Mouse (Mus musculus): ENCODE measurements at regions not wholly inside any gene's neighbourhood (a gene's known extent, or its start where the extent isn't known, plus 50 kb on each side); places are given as distances from the start of the nearest gene placed in this dataset.

- WGBS, result 51% methylated on average over 1 of the region's 1 CpGs
- H3K9ac ChIP-seq (ENCODE audit: low read depth, low read length), result no peak overlapping the region
- H3K36me3 ChIP-seq (ENCODE audit: control insufficient read depth, insufficient read depth, low read length), result no peaks in the 10 kb centered on the region
- no peak overlapping the region for H3K27ac ChIP-seq (ENCODE audit: low read length)
- no peaks in the 10 kb centered on the region for H3K27me3 ChIP-seq (replicated peaks; ENCODE audit: control insufficient read depth, insufficient read depth, low read length)
- ATAC-seq, result no peak
- H3K9me3 ChIP-seq (ENCODE audit: control insufficient read depth, low read length), result no peaks in the 10 kb centered on the region
- no peak overlapping the region for H3K4me2 ChIP-seq (ENCODE audit: low read depth, low read length)
- H3K4me1 ChIP-seq (ENCODE audit: control insufficient read depth, insufficient read depth, low read length), result no peaks in the 10 kb centered on the region
- H3K4me3 ChIP-seq (ENCODE audit: low read length), result no peak overlapping the region
Measured at GRCm38 (mm10) chr1:168506326-168506725, 74.3 kb upstream of the Pbx1 start.

GRCm38 (mm10) chr1:168504773-168505172 is 72.7 kb upstream of the Pbx1 start:
- 74% methylated on average over 9 of the region's 9 CpGs for WGBS

DNA sequence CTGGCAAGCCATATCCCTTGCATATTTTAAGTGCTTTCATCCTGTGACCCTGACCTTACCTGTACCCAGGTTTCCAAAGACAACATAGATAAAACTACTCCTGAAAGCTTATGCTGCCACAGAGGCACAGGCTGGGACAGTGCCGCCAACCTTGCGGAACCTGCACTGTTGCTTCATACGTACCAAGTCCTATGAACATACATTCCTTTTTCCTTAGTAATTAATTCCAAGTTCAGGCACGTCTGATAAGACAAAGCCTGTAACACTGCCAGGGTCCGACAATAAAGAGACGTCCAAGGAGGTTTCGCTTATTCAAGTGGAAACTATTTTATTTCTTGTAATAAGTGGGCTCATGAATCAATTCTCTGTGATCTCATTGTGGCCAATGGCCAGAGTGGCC is 70.2 kb upstream of the Pbx1 start:
- WGBS, result 41% methylated on average over 7 of the region's 7 CpGs

More at GRCm38 (mm10) chr1:168504773-168505172, 72.7 kb upstream of the Pbx1 start:
- Histone ChIP-seq H3K27ac (ENCODE audit: low read length) (no peak overlapping the region), H3K9me3 (ENCODE audit: control insufficient read depth, low read length) (no peaks in the 10 kb centered on the region), H3K4me2 (ENCODE audit: low read depth, low read length) (no peak overlapping the region), H3K27me3 (replicated peaks; ENCODE audit: control insufficient read depth, insufficient read depth, low read length) (no peaks in the 10 kb centered on the region), H3K9ac (ENCODE audit: low read depth, low read length) (no peak overlapping the region), H3K36me3 (ENCODE audit: control insufficient read depth, insufficient read depth, low read length) (no peaks in the 10 kb centered on the region), H3K4me1 (ENCODE audit: control insufficient read depth, insufficient read depth, low read length) (no peaks in the 10 kb centered on the region), H3K4me3 (ENCODE audit: low read length) (no peak overlapping the region)
- ATAC-seq, result no peak

DNA sequence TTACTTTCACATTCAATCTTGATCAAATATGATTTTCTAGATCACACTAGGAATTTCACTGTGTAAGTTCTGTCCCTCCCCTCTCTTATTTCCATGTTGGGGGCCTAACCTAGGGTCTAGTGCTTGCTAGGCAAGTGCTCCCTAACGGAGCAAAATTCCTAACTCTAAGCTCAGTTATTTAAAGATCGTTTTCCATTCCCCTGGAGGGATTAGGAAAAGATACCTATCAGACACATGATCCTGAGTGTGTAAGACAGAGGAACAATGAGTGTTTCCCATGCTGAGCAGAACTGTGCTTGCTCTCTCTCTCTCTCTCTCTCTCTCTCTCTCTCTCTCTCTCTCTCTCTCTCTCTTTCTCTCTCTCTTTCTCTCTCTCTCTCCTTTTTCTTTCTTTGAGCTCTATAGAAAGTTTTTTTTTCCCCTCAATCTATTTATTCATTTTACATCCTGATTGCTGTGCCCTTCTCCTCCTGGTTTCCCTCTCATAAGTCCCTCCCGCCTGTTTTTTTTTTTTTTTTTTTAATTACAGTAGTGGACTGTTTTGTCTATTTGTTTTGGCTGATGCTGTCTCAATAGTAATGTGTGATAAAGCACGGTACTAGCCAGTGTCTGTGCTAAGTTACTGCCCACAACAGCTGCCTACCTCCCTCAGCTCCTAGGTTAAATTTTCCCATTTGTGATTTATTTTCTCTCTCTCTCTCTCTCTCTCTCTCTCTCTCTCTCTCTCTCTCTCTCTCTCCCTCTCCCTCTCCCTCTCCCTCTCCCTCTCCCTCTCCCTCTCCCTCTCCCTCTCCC is 69.5 kb upstream of the Pbx1 start:
- H3K27ac ChIP-seq (ENCODE audit: low read length), result no peak overlapping the region
- no peak overlapping the region for H3K4me3 ChIP-seq (ENCODE audit: low read length)
- H3K27me3 ChIP-seq (replicated peaks; ENCODE audit: control insufficient read depth, insufficient read depth, low read length), result no peaks in the 10 kb centered on the region
- no peak overlapping the region for H3K9ac ChIP-seq (ENCODE audit: low read depth, low read length)
- no peaks in the 10 kb centered on the region for H3K4me1 ChIP-seq (ENCODE audit: control insufficient read depth, insufficient read depth, low read length)
- H3K9me3 ChIP-seq (ENCODE audit: control insufficient read depth, low read length), result no peaks in the 10 kb centered on the region
- WGBS, result 49% methylated on average over 4 of the region's 4 CpGs
- ATAC-seq, result no peak
- H3K36me3 ChIP-seq (ENCODE audit: control insufficient read depth, insufficient read depth, low read length), result no peaks in the 10 kb centered on the region
- H3K4me2 ChIP-seq (ENCODE audit: low read depth, low read length), result no peak overlapping the region

More for the DNA sequence above, 70.2 kb upstream of the Pbx1 start:
- H3K9ac ChIP-seq (ENCODE audit: low read depth, low read length), result no peak overlapping the region
- H3K9me3 ChIP-seq (ENCODE audit: control insufficient read depth, low read length), result no peaks in the 10 kb centered on the region
- H3K27me3 ChIP-seq (replicated peaks; ENCODE audit: control insufficient read depth, insufficient read depth, low read length), result no peaks in the 10 kb centered on the region
- no peak overlapping the region for H3K27ac ChIP-seq (ENCODE audit: low read length)
- peak; percentile 92 for ATAC-seq
- no peaks in the 10 kb centered on the region for H3K4me1 ChIP-seq (ENCODE audit: control insufficient read depth, insufficient read depth, low read length)
- H3K36me3 ChIP-seq (ENCODE audit: control insufficient read depth, insufficient read depth, low read length), result no peaks in the 10 kb centered on the region
- no peak overlapping the region for H3K4me2 ChIP-seq (ENCODE audit: low read depth, low read length)
- no peak overlapping the region for H3K4me3 ChIP-seq (ENCODE audit: low read length)

GRCm38 (mm10) chr1:168497801-168498200 is 65.7 kb upstream of the Pbx1 start:
- ATAC-seq, result peak; percentile 81
- Histone ChIP-seq H3K36me3 (ENCODE audit: control insufficient read depth, insufficient read depth, low read length) (no peaks in the 10 kb centered on the region), H3K4me1 (ENCODE audit: control insufficient read depth, insufficient read depth, low read length) (no peaks in the 10 kb centered on the region), H3K9me3 (ENCODE audit: control insufficient read depth, low read length) (no peaks in the 10 kb centered on the region), H3K27me3 (replicated peaks; ENCODE audit: control insufficient read depth, insufficient read depth, low read length) (no peaks in the 10 kb centered on the region), H3K4me2 (ENCODE audit: low read depth, low read length) (no peak overlapping the region), H3K9ac (ENCODE audit: low read depth, low read length) (no peak overlapping the region), H3K27ac (ENCODE audit: low read length) (no peak overlapping the region), H3K4me3 (ENCODE audit: low read length) (no peak overlapping the region)
- 53% methylated on average over 4 of the region's 4 CpGs for WGBS

DNA sequence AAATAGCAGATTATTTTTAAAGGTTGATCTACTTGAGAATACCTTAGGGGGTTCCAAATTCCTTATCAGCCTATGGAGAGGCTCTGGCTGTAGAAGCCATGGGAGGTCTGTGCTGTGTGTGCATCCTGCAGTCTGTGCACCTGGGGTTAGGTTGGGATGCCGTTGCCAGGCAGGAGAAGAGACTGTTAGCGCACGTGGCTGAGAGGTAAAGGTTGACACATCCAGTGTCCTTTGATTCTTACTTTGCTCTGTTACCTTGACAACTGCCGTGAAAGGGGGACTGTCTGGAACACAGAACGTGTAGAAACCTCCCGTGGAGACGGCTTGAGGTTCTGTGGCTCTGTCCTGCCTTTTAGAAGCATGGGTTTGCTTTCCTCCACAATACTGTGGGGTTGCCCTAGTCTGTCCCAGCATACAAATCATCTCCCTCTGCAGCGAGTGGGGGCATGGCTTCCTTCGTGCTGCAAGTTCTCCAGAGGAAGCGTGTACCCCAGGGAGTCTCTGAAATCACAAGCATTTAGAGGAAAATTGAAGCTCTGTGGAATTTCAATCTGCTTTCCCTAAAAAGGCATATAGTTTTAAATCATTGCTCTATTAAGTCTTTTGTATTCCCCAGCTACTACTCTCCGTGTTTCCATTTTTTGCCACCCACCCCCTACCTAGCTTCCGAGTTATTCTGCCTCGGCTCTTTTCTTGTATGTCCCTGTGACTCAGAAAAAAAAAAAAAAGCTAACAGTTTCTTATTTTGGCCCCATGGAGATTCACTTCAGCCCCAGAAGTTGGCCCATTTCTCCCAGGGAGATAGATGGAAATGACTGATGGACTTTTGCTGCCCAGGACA is 63.8 kb upstream of the Pbx1 start:
- Histone ChIP-seq H3K4me2 (ENCODE audit: low read depth, low read length) (no peak overlapping the region), H3K9me3 (ENCODE audit: control insufficient read depth, low read length) (no peaks in the 10 kb centered on the region), H3K4me3 (ENCODE audit: low read length) (no peak overlapping the region), H3K36me3 (ENCODE audit: control insufficient read depth, insufficient read depth, low read length) (no peaks in the 10 kb centered on the region), H3K27me3 (replicated peaks; ENCODE audit: control insufficient read depth, insufficient read depth, low read length) (no peaks in the 10 kb centered on the region), H3K4me1 (ENCODE audit: control insufficient read depth, insufficient read depth, low read length) (no peaks in the 10 kb centered on the region), H3K9ac (ENCODE audit: low read depth, low read length) (no peak overlapping the region), H3K27ac (ENCODE audit: low read length) (no peak overlapping the region)
- 61% methylated on average over 13 of the region's 13 CpGs for WGBS
- no peak for ATAC-seq

DNA sequence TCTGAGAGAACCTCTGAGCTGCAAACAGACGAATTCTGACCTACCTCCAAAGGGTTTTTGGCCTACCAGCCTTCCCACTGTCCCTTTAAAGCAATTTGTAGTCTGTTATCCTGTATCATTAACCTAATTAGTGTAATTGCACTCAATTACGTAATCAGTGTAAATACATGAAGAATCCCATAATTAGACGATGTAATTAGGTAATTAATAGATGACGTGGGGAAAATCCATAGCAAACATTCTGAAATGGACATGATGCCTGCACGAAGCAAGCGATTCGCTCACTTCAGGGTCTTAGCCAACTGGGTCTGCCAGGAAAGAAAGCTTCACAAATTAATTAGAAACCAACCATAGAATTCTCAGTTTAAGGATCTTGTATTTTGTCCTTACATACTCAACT is 55.4 kb upstream of the Pbx1 start:
- H3K27ac ChIP-seq (ENCODE audit: low read length), result no peak overlapping the region
- H3K27me3 ChIP-seq (replicated peaks; ENCODE audit: control insufficient read depth, insufficient read depth, low read length), result no peaks in the 10 kb centered on the region
- ATAC-seq, result no peak
- H3K9me3 ChIP-seq (ENCODE audit: control insufficient read depth, low read length), result no peaks in the 10 kb centered on the region
- no peaks in the 10 kb centered on the region for H3K4me1 ChIP-seq (ENCODE audit: control insufficient read depth, insufficient read depth, low read length)
- H3K36me3 ChIP-seq (ENCODE audit: control insufficient read depth, insufficient read depth, low read length), result no peaks in the 10 kb centered on the region
- no peak overlapping the region for H3K4me2 ChIP-seq (ENCODE audit: low read depth, low read length)
- H3K4me3 ChIP-seq (ENCODE audit: low read length), result no peak overlapping the region
- WGBS, result 75% methylated on average over 7 of the region's 7 CpGs
- no peak overlapping the region for H3K9ac ChIP-seq (ENCODE audit: low read depth, low read length)

- no peaks in the 10 kb centered on the region for H3K36me3 ChIP-seq (ENCODE audit: control insufficient read depth, insufficient read depth, low read length)
- no peak for ATAC-seq
- no peak overlapping the region for H3K4me2 ChIP-seq (ENCODE audit: low read depth, low read length)
- H3K27me3 ChIP-seq (replicated peaks; ENCODE audit: control insufficient read depth, insufficient read depth, low read length), result no peaks in the 10 kb centered on the region
- no peak overlapping the region for H3K27ac ChIP-seq (ENCODE audit: low read length)
- WGBS, result 75% methylated on average over 13 of the region's 13 CpGs
- no peak overlapping the region for H3K4me3 ChIP-seq (ENCODE audit: low read length)
- H3K9ac ChIP-seq (ENCODE audit: low read depth, low read length), result no peak overlapping the region
- no peaks in the 10 kb centered on the region for H3K4me1 ChIP-seq (ENCODE audit: control insufficient read depth, insufficient read depth, low read length)
- H3K9me3 ChIP-seq (ENCODE audit: control insufficient read depth, low read length), result no peaks in the 10 kb centered on the region
Measured at GRCm38 (mm10) chr1:168483651-168484050, 51.6 kb upstream of the Pbx1 start.
